Mouse (Mus musculus) kidney, embryonic 16.5 days (tissue): ENCODE results near the gene Hdac9. TPM values are rescaled to one million over a fixed set of nuclear protein-coding genes. Genes with fewer than 3 reads are reported as not detected.

Experiments
- ATAC-seq: fragments of 200-750 bp; cut with Nextera tagmentation; 2 replicates; pipeline ENCODE4 v1.8.0; 2017; ENCODE audit warnings: moderate TSS enrichment; ENCODE audit not compliant: low FRiP score, low TSS enrichment
- H3K27ac ChIP-seq: fragments of 300-500 bp; sonication (generic); 2 replicates; pipeline ENCODE4 v1.5.1; 2014; ENCODE audit warnings: low read length
- H3K27me3 ChIP-seq: fragments of 300-500 bp; sonication (generic); 2 replicates; pipeline ENCODE4 v1.6.1; 2014; ENCODE audit warnings: low read length, control low read depth, mixed read lengths; ENCODE audit not compliant: insufficient read depth
- H3K36me3 ChIP-seq: fragments of 300-500 bp; sonication (generic); 2 replicates; pipeline ENCODE4 v1.6.1; 2014; ENCODE audit warnings: low read length, control low read depth, mixed read lengths; ENCODE audit not compliant: insufficient read depth
- H3K4me1 ChIP-seq: fragments of 300-500 bp; sonication (generic); 2 replicates; pipeline ENCODE4 v1.6.1; 2014; ENCODE audit warnings: low read length, control low read depth, mixed read lengths; ENCODE audit not compliant: insufficient read depth
- H3K4me2 ChIP-seq: fragments of 300-500 bp; sonication (generic); replicated peaks from 2 replicates; pipeline ENCODE4 v1.6.1; 2014; ENCODE audit warnings: low read depth, low read length
- H3K4me3 ChIP-seq: fragments of 300-500 bp; sonication (generic); 2 replicates; pipeline ENCODE4 v1.5.1; 2014; ENCODE audit warnings: mild to moderate bottlenecking, low read length
- H3K9ac ChIP-seq: fragments of 300-500 bp; sonication (generic); replicated peaks from 2 replicates; pipeline ENCODE4 v1.6.1; 2014; ENCODE audit warnings: low read length
- H3K9me3 ChIP-seq: fragments of 300-500 bp; sonication (generic); 2 replicates; pipeline ENCODE4 v1.6.1; 2016; ENCODE audit warnings: low read length, control low read depth
- WGBS: fragments of 180-500 bp; shearing (Covaris S2); extraction: QIAGEN DNeasy Blood & Tissue Kit; methylation state at CpG from one replicate; pipeline ENCODE4 v1.1.7; 2014; 5-methylcytosine and 5-hydroxymethylcytosine counted together
- polyA plus RNA-seq: library from polyadenylated mRNA; unstranded; fragments of >200 nt; fragmentation: Nextera tagmentation; extraction: Ambion mirVana; gene quantifications from 2 replicates; pipeline ENCODE4 v1.2.1, GENCODE M21; 2015

The Hdac9 gene
- polyA plus RNA-seq, 1 experiment from 2014 or later = 3.9 TPM

DNA sequence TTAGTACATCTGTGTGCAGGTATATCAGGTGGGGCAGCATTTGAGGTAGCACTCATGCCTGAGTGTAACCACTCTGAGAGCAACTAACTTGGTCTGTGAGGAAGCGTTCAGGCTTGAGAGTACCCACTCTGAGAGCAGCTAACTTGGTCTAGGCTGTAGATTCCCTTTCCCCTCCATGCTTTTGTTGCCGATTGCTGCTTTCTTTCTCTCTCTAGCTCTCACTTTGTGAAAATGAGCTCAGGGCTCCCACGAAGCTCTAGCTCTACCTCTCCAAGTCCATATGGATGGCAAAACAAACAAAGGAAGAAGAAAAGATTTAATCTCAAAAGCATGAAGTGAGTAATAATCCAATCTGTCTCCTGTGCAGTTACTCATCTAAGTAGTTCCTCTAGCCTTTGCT is 421.0 kb downstream of the Hdac9 start:
- Histone ChIP-seq H3K36me3 (no peaks in the 10 kb centered on the region), H3K9ac (no peak overlapping the region), H3K4me3 (peak overlapping the region; percentile 26; the same call in 1 of the 2 replicates), H3K4me2 (0 out of 2 replicates have a peak overlapping the region, but pooled peaks have one; percentile 1), H3K4me1 (no peaks in the 10 kb centered on the region), H3K27ac (no peak overlapping the region), H3K27me3 (no peaks in the 10 kb centered on the region), H3K9me3 (no peaks in the 10 kb centered on the region)
- WGBS = 57% methylated on average over 3 of the region's 3 CpGs
- ATAC-seq = no peak

- H3K36me3 ChIP-seq = no peaks in the 10 kb centered on the region
- no peak for ATAC-seq
- no peak overlapping the region for H3K27ac ChIP-seq
- H3K9ac ChIP-seq = no peak overlapping the region
- no peak overlapping the region for H3K4me3 ChIP-seq
- H3K4me1 ChIP-seq = no peaks in the 10 kb centered on the region
- H3K9me3 ChIP-seq = no peaks in the 10 kb centered on the region
- H3K4me2 ChIP-seq = no peak overlapping the region
- no peaks in the 10 kb centered on the region for H3K27me3 ChIP-seq
Observed at GRCm38 (mm10) chr12:34489629-34490028, 427.3 kb downstream of the Hdac9 start.

- no peak overlapping the region for H3K27ac ChIP-seq
- 87% methylated on average over 1 of the region's 1 CpGs for WGBS
Observed at GRCm38 (mm10) chr12:34487666-34488065, 429.2 kb downstream of the Hdac9 start.

DNA sequence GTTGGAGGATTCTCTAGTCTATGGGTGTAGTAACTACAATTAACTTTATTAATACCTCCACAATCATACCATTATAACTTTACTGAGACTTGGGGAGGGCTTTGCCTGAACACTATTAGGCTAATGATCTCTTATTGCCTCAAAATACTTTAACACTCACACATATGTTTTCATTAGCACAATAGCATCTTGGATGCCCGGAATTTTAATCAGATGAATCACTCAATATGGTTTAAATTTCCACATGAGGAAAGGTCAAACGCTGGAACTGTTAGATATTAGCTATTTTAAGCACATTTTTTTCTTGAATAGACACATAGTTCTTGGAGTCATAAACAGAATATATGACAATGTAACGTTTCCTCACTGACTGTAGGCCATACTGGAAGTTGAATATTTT is 429.9 kb downstream of the Hdac9 start:
- 66% methylated on average over 3 of the region's 3 CpGs for WGBS
- Histone ChIP-seq H3K9ac (no peak overlapping the region), H3K27ac (no peak overlapping the region), H3K4me1 (no peaks in the 10 kb centered on the region), H3K27me3 (no peaks in the 10 kb centered on the region), H3K36me3 (no peaks in the 10 kb centered on the region), H3K4me2 (no peak overlapping the region), H3K9me3 (no peaks in the 10 kb centered on the region), H3K4me3 (no peak overlapping the region)
- ATAC-seq = no peak

More at GRCm38 (mm10) chr12:34487666-34488065, 429.2 kb downstream of the Hdac9 start:
- H3K4me3 ChIP-seq = no peak overlapping the region
- H3K9ac ChIP-seq = no peak overlapping the region
- no peaks in the 10 kb centered on the region for H3K9me3 ChIP-seq
- no peaks in the 10 kb centered on the region for H3K36me3 ChIP-seq
- H3K27me3 ChIP-seq = no peaks in the 10 kb centered on the region
- ATAC-seq = no peak
- no peak overlapping the region for H3K4me2 ChIP-seq
- no peaks in the 10 kb centered on the region for H3K4me1 ChIP-seq

DNA sequence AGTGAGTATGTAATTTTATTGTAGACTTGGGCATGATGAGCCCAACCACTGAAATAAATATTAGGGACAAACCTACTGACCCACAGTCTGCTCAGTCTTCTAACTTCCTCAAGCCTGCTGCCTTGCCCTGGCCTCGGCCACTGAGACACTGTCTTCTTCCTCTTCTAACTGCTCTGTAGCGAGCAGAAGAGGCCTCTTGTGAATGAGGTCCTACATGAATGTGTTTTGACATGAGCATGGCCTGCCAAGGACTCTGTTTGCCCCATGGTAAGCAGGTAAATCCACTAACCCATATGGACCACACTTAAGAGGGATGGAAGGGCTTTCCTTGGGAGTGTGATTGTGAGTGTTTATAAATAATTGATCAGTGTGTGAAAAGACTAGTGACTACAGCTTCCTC is 430.9 kb downstream of the Hdac9 start:
- ATAC-seq = no peak
- Histone ChIP-seq H3K4me3 (no peak overlapping the region), H3K36me3 (no peaks in the 10 kb centered on the region), H3K4me2 (no peak overlapping the region), H3K27me3 (no peaks in the 10 kb centered on the region), H3K4me1 (no peaks in the 10 kb centered on the region), H3K27ac (no peak overlapping the region), H3K9me3 (no peaks in the 10 kb centered on the region), H3K9ac (no peak overlapping the region)
- WGBS = 77% methylated on average over 2 of the region's 2 CpGs

- no peak overlapping the region for H3K27ac ChIP-seq
- WGBS = 96% methylated on average over 5 of the region's 5 CpGs
- no peaks in the 10 kb centered on the region for H3K9me3 ChIP-seq
- no peak for ATAC-seq
- no peak overlapping the region for H3K9ac ChIP-seq
- no peaks in the 10 kb centered on the region for H3K4me1 ChIP-seq
- H3K27me3 ChIP-seq = no peaks in the 10 kb centered on the region
- no peak overlapping the region for H3K4me2 ChIP-seq
- H3K36me3 ChIP-seq = no peaks in the 10 kb centered on the region
- H3K4me3 ChIP-seq = no peak overlapping the region
Observed at GRCm38 (mm10) chr12:34481702-34482101, 435.2 kb downstream of the Hdac9 start.

DNA sequence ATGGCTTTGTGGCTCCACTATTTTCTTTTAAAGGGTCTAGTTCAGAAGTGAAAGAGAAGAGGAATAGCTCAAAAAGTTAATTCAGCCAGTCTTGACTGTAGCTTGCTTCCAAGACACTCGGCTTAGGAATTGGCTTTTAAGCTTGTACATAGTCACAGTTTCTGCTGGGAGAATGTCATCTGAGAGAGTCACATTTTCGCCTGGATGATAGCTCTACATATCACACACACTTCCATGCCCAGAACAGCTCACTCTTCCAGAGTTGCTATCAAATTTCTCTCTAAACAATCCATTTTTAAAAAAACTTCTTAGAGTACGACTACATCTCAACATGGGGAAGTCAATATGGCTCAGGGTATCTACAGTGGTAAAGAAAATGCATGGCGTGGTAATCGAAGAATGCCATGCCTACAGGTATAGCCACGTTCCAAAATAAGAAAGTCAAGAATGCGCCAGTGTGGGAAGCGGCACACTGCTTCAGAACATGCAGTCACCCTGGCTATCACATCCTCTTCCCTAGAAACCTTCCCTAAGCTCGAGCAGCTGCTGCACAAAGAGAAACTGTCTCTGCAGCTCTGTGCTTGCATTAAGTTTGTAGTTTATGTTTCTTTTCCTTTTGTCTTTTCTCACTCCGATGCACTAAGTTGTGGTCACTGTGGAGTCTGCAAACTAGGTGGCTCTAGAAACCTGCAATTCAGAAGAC is 443.8 kb downstream of the Hdac9 start:
- H3K27ac ChIP-seq = no peak overlapping the region
- no peak overlapping the region for H3K9ac ChIP-seq
- H3K36me3 ChIP-seq = no peaks in the 10 kb centered on the region
- H3K4me1 ChIP-seq = 0 out of 2 replicates have a peak, but pooled peaks cover 2% of the 10 kb centered on the region
- 69% methylated on average over 10 of the region's 10 CpGs for WGBS
- no peak overlapping the region for H3K4me3 ChIP-seq
- H3K27me3 ChIP-seq = no peaks in the 10 kb centered on the region
- H3K4me2 ChIP-seq = no peak overlapping the region
- ATAC-seq = no peak
- no peaks in the 10 kb centered on the region for H3K9me3 ChIP-seq

- 11% methylated on average over 4 of the region's 4 CpGs for WGBS
- Histone ChIP-seq H3K36me3 (no peaks in the 10 kb centered on the region), H3K9me3 (no peaks in the 10 kb centered on the region), H3K27me3 (no peaks in the 10 kb centered on the region), H3K27ac (no peak overlapping the region), H3K4me3 (no peak overlapping the region), H3K9ac (no peak overlapping the region), H3K4me1 (0 out of 2 replicates have a peak, but pooled peaks cover 2% of the 10 kb centered on the region), H3K4me2 (no peak overlapping the region)
- peak; percentile 49; the same call in 1 of the 2 replicates for ATAC-seq
Observed at GRCm38 (mm10) chr12:34472542-34472941, 444.4 kb downstream of the Hdac9 start.

DNA sequence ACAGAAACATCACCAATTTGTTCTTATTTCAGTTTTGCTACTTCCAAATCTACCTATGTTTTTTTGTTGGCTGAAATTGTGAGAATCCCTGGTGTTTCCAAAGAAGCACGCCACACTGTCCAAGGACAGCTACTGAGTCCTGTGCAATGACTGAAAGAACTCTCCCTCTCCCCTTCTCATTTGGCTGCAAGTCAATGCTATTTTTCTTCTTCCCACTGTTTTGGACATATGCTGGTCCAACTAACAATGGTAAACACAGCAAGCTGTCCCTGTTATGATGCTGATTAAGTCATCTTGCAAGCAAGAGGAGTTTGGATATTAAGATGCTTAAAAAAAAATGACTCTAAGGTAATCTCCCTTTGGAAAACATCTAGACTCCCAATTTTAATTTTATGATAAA is 455.2 kb downstream of the Hdac9 start:
- H3K4me2 ChIP-seq = no peak overlapping the region
- no peak overlapping the region for H3K4me3 ChIP-seq
- H3K27me3 ChIP-seq = no peaks in the 10 kb centered on the region
- H3K9ac ChIP-seq = no peak overlapping the region
- WGBS = 75% methylated on average over 1 of the region's 1 CpGs
- no peak overlapping the region for H3K27ac ChIP-seq
- H3K4me1 ChIP-seq = no peaks in the 10 kb centered on the region
- no peak for ATAC-seq
- H3K36me3 ChIP-seq = no peaks in the 10 kb centered on the region
- H3K9me3 ChIP-seq = no peaks in the 10 kb centered on the region

- Histone ChIP-seq H3K4me3 (no peak overlapping the region), H3K4me2 (no peak overlapping the region), H3K27ac (no peak overlapping the region), H3K9me3 (no peaks in the 10 kb centered on the region), H3K4me1 (0 out of 2 replicates have a peak, but pooled peaks cover 4% of the 10 kb centered on the region), H3K27me3 (no peaks in the 10 kb centered on the region), H3K36me3 (no peaks in the 10 kb centered on the region), H3K9ac (no peak overlapping the region)
- no peak for ATAC-seq
- WGBS = 60% methylated on average over 5 of the region's 5 CpGs
Observed at GRCm38 (mm10) chr12:34452643-34453042, 464.3 kb downstream of the Hdac9 start.
